Mouse (Mus musculus): ENCODE results near the gene AC134908.4.
"Not testable (repeated sequence)": the region's sequence is repeated elsewhere in the genome, so short reads cannot be mapped to it uniquely, and the experiment has no call there.

AC134908.4 gene

DNA sequence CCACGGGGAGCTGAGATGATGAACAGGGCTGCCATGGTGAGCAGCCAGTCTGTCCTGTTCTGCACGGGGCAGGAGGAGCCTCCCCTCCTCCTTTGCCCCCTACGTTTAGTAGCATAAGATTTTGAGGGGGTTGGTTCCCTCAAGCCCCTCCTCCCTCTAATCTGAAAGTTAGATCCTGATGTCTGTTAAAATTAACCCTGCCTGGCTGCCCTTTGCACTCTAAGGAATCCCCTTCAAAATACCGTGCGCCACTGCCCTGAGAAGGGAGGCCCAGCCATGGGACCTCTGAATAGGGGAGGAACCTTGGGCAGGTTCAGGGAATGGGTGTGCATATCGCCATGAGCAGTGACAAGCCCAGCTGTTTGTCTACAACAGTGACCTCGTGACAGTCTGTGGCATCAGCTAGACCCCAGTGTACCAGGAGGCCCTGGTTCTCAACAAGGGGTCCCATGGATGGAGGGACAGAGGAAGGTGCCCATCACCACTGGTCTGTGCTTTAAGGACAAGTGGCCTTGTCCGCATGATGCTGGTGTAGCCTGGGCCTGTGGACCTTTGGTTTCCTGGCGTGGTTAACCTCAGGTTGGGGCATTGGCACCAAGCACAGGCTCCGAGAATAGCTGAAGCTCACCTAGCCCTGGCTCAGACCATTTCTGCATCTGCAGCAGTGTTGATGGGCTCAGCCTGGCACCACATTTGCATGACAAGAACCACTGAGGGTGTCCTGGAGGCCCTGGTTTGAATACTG is 20.0 kb downstream of the AC134908.4 start:
- DNase-seq (ENCODE audit: low spot score in 2 of 2), result no peak

DNA sequence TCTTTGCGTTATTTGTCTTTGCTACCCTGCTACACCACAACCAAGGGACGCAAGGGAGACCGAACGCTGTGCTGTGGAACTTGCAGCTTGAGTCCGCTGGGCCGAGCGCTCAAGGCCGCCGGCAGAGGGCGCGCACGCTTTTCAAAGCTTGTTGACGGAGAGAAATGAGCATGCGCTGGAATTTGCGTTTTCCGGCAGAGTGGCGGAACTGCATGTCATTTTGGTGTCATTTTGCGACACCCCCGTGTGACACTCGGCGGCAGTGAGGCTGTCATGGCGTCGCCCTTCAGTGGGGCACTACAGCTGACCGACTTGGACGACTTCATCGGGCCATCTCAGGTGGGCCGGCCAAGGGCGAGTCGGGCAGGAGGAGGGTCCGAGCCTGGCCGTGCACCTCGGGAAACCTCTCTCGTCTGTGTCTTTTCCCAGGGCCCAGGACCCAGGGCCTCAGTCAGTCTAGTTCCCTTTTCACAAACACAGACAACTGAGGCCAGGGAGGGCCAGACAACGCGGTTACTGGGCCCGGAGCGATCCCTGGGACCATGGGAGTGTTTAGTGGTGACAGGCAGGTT is 21.8 kb downstream of the AC134908.4 start, which contains the start of gene Narfl:
TSS of gene Narfl (plus strand) at position 228 of the 572 bp plus-strand sequence.
- DNase-seq (ENCODE audit: low spot score in 2 of 2), result peak; percentile 99

DNA sequence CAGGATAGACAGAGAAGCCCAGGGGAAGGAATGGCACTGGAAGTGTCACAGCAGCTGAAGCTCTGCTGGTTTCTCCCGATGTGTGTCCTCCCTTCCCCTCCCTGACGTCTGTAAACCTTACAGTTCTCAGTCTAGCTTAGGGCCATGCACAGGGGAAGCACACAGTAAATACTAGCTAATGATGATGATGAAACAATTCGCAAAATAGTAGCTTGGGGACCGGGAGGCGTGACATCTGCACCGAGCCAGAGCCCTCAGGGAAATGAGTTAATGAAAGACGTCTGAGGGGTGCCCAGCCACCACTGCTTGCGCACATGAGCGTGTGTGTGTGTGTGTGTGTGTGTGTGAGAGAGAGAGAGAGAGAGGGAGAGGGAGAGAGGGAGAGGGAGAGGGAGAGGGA is 26.1 kb downstream of the AC134908.4 start:
- DNase-seq (ENCODE audit: low spot score in 2 of 2), result no peak

DNA sequence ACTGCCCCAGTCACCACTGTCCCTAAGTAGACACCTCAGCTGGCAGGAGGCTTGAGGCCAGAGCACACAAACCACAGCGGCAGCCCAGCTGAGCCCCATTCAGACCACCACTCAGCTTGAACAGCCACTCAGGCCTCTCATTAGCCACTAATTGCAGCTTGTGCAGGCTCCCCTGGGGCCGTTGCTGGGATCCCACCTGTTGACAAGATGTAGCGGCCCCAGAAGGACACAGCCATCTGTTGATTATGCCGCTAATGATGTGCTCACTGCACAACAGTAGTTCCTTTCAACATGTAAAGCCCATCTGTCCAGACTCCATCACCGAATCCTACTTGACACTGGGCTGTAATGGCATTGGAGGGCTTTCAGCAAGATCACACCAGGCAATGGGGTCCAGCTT is 29.6 kb downstream of the AC134908.4 start:
- DNase-seq (ENCODE audit: low spot score in 2 of 2), result no peak

DNA sequence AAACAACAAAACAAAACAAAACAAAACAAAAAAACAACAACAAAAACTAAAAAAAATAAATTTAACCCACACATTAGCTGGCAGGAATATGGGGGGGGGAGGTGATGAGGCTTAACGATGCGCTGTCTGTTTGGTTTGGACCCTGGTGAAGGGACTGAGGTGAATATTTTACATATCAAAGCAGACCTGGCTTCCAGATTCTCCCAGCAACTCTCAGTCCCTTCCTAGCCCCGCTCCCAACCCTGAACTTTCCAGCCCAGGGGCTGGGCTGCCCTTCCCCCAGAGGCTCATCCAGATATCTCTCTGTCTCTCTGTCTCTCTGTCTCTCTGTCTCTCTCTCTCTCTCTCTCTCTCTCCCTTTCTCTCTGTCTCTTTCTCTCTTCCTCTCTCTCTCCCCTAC is 32.9 kb downstream of the AC134908.4 start:
- DNase-seq (ENCODE audit: low spot score in 2 of 2), result no peak

DNA sequence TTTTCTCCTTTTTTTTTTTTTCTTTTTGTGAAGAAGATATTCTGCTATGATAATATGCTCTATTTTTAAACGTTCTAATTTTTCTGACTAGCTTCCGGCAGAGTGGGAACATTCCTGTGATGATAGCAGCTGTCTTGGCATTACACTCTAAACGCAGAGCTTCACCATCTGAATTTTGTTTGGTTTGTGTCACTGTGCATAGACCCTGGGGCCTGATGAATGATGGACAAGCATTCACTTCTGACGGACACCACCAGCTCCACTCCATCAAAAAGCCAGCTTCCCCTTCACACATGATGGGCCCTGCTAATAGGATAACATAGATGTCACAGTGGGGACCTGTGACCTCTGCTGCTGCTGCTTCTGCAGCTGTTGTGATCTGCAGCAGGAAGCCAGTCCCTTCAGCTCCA is 33.9 kb downstream of the AC134908.4 start:
- DNase-seq (ENCODE audit: low spot score in 2 of 2), result peak; percentile 31 to 71

DNA sequence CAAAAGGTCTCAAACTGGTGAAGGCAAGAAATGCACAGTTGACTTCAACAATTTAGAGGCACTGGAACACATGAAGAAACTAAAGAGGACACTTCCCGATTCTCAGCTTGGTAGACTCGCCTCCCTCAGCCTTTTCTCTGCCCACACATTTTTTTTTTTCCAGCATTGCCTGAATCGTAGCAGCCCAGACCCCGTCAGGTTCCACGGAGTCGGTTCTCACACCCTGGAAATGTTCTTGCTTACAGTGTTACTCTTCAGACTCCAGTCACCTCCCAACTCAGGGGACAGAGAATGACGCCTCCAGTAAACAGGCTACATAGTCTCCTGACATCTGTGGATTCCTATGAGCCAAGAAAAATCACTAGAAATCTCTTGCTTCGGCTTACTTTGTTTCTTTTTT is 35.3 kb downstream of the AC134908.4 start:
- DNase-seq (ENCODE audit: low spot score in 2 of 2), result peak; percentile 36 to 46

DNA sequence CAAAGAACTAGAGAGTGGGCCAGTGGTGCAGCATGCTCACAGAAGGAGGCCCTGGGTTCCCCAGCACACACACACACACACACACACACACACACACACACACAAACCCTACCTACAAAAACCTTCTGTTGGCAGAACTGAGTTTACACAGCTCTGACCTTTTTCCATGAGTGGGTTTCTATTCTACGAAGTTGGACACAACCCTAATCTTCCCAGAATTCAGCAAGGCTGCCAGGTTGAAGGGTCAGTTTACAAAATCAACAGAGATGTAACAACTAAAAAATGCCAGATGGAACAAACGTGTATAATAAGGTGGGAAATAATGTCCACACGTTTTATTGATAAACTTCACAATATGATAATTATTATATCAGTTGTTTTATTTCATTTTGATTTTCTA is 37.8 kb downstream of the AC134908.4 start:
- no peak for DNase-seq (ENCODE audit: low spot score in 2 of 2)

DNA sequence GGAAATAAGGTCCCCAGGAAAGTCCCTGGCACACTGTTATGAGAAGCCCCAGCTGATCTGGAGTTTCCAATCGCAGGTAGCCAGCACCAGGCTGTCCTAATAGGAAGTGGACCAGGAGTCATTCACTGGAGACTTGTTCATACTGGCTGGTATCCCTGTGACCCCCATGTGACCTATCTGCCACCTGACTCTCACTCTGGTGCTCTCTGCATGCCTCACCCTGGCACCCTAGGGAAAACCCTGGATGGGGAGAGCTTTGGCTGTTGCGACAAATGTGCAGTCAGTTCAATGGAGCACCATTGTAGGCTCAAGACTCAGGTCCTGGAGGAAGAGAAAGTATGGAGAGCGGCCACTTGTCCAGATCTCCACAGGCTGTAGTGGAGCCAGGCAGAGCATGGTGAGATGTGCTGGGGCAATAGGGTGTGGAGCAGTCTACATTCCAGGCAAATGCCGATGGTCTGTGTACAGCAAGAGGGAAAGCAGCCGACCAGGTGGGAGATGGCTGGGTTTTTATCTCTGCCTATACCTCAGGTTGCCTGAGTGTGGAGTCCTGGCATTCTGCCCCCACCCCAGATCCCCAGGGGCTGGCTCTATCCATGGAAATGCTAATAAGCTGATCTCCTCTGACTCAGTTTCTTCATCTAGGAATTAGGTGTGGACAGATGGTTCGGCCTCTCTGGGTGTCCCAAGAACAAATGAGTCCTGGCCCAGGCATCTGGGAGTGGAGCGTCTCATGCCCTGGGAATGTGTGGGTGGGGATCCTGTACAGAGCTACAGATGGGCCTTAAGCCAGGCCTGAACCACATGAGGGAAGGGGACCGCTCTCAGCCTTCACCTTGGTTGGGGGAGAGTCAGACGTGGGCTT is 38.8 kb downstream of the AC134908.4 start:
- no peak for DNase-seq (ENCODE audit: low spot score in 2 of 2)

DNA sequence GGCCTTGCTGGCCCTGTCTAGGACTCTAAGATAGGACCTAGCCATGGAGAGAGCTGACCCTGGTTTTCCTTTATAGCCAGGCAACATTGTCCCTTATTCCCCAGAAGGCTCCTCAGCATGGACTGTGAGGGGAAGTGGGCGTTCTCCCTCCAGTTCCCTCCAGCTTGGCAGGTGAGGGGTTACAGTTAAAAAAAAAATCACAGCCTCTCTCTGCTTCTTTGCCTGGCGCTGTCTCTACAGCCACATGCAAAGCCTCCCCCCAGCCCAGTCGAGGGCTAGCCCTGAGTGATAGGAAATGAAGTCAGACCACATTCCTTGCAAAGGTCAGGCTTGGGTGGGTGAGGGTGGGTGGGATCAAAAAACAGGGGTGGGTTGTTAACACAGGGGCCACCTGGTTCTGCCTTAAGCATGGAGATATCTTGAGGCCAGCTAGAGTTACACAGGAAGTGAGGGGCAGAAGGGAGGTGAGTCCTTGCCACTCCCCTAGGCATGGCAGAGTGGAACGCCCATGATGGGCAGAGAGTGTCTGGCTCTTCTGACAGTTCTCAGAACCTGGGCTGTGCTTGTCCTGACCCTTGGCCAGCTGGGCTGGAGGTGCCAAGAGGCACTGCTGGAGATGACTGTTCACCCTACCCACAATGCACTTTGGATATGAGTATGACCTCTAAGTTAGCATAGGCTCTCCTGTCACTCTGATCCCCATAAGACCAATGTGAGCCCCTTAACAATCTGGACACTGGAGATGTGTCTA is 39.7 kb downstream of the AC134908.4 start:
- DNase-seq (ENCODE audit: low spot score in 2 of 2), result no peak

DNA sequence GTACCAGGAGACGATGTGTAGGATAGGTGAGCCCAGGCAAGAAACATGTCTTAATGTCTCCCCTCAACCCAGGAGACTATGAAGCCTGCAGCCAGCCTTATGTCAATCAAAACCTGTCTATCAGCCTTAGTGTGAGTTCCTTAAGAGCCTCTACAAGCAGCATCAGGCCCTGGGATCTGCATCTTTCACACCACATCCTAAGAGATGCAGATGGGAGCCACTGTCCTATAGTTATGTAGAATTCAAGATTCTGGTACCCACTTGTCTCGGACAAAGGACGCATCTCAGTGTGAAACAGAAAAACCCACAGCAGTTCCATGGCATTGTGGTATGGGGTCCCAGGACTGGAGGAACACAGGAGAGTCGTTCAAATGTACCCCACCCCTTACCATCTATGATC is 40.4 kb downstream of the AC134908.4 start:
- no peak for DNase-seq (ENCODE audit: low spot score in 2 of 2)

DNA sequence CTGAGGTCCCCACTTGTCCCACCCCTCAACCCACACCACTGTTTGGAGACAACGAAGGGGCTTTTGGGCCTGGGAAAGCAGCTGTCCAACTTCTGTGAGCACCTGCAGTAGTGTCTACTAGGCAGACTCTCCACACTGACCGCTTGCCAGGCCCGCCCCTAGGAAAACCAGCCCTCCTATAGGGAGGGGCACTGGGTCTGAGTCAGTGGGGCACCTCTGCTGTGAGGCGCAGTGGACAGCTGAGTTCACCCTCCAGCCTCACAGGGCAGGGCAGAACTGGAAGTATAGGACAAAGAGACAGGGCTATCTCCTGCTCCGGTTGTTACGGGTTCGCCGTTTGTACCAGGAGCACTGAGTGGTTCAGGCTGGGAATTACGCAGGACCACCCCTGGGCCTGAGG is 41.2 kb downstream of the AC134908.4 start, which contains the start of gene Msln:
TSS of gene Msln (minus strand) at position 138 of the 400 bp plus-strand sequence.
- DNase-seq (ENCODE audit: low spot score in 2 of 2), result no peak

DNA sequence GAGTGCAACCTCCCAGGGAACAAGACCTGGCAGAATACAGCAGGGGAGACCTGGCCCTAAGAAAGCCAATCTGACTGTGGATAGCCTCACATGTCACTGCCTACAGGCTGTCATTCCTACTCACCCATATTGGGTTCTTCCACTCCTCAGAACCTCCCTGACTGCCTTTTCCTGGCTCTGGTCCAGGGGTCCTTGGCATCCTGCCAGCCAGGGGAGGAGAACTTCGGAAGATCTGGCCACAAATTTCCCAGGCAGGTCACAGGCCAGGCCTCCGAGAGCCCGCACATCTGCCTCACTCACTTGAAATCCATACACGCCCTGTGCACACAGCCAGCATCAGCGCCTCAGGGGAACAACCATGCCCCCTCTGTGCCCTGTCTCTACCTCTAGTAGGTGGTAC is 44.0 kb downstream of the AC134908.4 start:
- DNase-seq (ENCODE audit: low spot score in 2 of 2), result peak in 1 of 2 experiments; percentile 21

DNA sequence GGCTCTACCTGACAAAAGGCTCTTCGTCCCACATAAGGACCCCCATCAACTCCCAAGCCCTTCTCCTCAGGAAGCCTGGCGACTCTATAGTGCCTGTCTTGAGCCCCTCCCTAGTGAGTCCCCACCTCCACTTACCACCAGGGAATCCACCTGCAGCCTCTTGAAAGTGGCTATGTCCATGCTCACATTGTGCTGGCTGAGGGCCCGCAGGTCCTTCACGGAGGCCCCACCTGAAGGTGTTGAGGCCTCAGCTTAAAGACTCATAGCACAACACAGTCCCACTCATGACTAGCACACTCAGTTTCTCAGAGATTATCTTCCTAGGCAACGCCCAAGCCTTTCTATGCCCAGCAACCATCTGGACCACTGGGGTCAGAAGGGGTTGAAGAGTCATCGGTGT is 46.1 kb downstream of the AC134908.4 start:
- no peak for DNase-seq (ENCODE audit: low spot score in 2 of 2)

DNA sequence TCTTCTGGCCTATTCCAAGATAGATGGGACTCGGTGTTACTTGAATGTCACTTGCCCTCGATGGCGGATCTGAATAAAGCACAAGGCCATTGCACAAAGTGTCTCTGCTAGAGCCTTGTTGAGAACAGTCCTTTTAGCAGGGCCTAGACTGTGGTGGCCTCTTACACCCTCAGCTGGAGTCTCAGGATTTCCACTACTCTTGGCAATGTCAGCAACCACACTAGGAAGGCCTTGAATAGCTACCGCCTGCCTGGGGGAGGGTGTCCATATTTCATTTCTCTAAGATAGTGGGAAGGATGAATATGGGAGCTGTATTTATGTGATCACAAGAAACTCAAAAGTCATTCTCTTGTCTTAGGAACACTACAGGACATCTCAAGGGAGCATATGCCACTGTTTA is 47.2 kb downstream of the AC134908.4 start:
- no peak for DNase-seq (ENCODE audit: low spot score in 2 of 2)

DNA sequence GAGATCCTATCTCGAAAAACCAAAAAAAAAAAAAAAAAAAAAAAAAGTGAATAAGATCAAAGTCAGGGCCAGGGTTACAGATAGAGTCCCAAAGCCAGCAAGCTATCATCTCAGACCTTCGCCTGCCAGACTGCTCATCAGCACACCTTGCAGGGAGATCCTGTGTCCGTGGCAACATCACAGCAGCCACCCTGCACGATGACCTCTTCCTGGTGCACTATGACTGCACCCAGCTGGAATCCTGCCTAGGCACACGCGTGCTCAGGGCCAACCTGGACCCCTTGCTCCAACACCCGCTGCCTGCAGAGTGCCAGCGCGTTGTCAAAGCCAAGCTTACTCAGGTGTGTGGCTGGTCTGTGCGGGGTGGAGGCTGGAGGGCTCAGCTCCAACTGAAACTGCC is 51.1 kb downstream of the AC134908.4 start:
- DNase-seq (ENCODE audit: low spot score in 2 of 2), result no peak

DNA sequence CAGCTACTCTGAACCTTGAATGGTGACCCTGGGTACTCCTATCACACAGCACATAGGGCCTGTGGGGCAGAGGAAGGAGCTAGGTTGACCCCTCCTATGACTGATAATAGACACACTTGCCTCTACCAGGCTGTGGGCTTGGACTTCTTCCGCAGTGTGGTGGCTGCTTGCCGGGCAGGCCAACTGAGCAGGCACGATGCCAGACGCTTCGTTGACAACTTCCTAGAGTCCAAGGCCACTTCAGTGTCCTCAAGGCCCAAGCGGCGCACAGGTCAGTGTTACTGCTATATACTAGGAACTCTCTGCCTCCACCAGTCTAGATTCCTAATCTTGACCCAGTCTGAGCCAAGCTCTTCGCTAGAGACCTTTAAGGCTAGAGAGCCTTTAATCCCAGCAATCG is 51.6 kb downstream of the AC134908.4 start:
- no peak for DNase-seq (ENCODE audit: low spot score in 2 of 2)

DNA sequence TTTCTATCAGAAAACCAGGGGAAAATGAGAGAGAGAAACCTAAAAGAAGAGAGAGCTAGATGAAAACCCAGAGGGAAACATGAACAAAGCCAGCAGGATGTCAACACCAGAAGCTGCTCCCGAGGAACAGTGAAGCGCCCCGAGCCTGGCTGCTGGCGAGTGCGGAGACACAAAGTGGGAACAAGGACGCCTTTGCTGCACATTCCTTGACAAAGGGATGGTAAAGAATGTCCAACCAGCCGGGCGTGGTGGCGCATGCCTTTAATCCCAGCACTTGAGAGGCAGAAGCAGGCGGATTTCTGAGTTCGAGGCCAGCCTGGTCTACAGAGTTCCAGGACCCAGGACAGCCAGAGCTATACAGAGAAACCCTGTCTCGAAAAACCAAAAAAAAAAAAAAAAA is 54.0 kb downstream of the AC134908.4 start:
- DNase-seq (ENCODE audit: low spot score in 2 of 2), result not testable (repeated sequence)
